Mouse (Mus musculus): ENCODE results near the gene Stk25.

DNA sequence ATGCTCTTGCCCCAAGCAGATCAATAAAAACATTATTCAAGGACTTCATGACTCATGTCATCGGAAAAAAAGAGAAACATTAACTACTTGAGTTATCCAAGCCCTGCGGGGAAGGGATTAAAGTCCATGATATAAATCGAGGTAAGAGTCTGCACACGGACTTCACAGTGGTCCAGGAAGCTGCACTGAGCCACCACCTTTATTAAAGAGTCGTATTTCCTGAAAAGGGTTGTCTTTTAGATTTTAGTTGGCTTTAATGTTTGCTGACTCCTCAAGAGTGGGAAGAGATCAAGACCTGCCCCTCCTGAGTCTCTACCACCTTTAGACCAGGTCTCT is 1.5 kb downstream of the Stk25 start:
- TF ChIP-seq POLR2A (IDR thresholded peaks at IDR 0.05; ENCODE audit: insufficient read depth, low read length): no peak
- TF ChIP-seq CTCF (IDR thresholded peaks at IDR 0.05; ENCODE audit: low read depth, low read length): no peak
- TF ChIP-seq EP300 (IDR thresholded peaks at IDR 0.05; ENCODE audit: insufficient read depth, low read depth, low read length): no peak
